Mouse (Mus musculus) heart, embryonic 11.5 days (tissue): ENCODE measurements at regions not wholly inside any gene's neighbourhood (a gene's known extent, or its start where the extent isn't known, plus 50 kb on each side); places are given as distances from the start of the nearest gene placed in this dataset.
"Not testable (repeated sequence)": the region's sequence is repeated elsewhere in the genome, so short reads cannot be mapped to it uniquely, and the experiment has no call there.

Experiments used
- ATAC-seq: fragments of 200-750 bp; cut with Nextera tagmentation; replicated peaks from 2 replicates; pipeline ENCODE4 v1.8.0; 2017; ENCODE audit warnings: moderate library complexity; ENCODE audit not compliant: insufficient number of reproducible peaks, low FRiP score, low TSS enrichment
- H3K27ac ChIP-seq: fragments of 300-500 bp; sonication (generic); 2 replicates; pipeline ENCODE4 v1.5.1; 2014; ENCODE audit warnings: mild to moderate bottlenecking, low read depth, low read length
- H3K27me3 ChIP-seq: fragments of 300-500 bp; sonication (generic); 2 replicates; pipeline ENCODE4 v1.6.1; 2014; ENCODE audit warnings: mild to moderate bottlenecking, low read length, mixed read lengths; ENCODE audit not compliant: control insufficient read depth, insufficient read depth
- H3K36me3 ChIP-seq: fragments of 300-500 bp; sonication (generic); 2 replicates; pipeline ENCODE4 v1.6.1; 2014; ENCODE audit warnings: mild to moderate bottlenecking, low read length, moderate library complexity, mixed read lengths; ENCODE audit not compliant: control insufficient read depth, insufficient read depth
- H3K4me1 ChIP-seq: fragments of 300-500 bp; sonication (generic); 2 replicates; pipeline ENCODE4 v1.6.1; 2014; ENCODE audit warnings: low read length; ENCODE audit not compliant: control insufficient read depth, insufficient read depth
- H3K4me2 ChIP-seq: fragments of 300-500 bp; sonication (generic); 2 replicates; pipeline ENCODE4 v1.6.1; 2014; ENCODE audit warnings: mild to moderate bottlenecking, moderate library complexity
- H3K4me3 ChIP-seq: fragments of 300-500 bp; sonication (generic); 2 replicates; pipeline ENCODE4 v1.5.1; 2014; ENCODE audit warnings: low read depth, low read length
- H3K9ac ChIP-seq: fragments of 300-500 bp; sonication (generic); 2 replicates; pipeline ENCODE4 v1.6.1; 2014; ENCODE audit warnings: mild to moderate bottlenecking, low read depth, low read length, moderate library complexity
- H3K9me3 ChIP-seq: fragments of 300-500 bp; sonication (generic); replicated peaks from 2 replicates; pipeline ENCODE4 v1.6.1; 2016; ENCODE audit warnings: low read length; ENCODE audit not compliant: control insufficient read depth
- WGBS: fragments of 180-500 bp; shearing (Covaris S2); extraction: QIAGEN DNeasy Blood & Tissue Kit; methylation state at CpG from one replicate; pipeline ENCODE4 v1.1.7; 2014; ENCODE audit not compliant: insufficient replicate concordance; 5-methylcytosine and 5-hydroxymethylcytosine counted together

- not testable (repeated sequence) for H3K27ac ChIP-seq, H3K9me3 ChIP-seq, H3K36me3 ChIP-seq, H3K27me3 ChIP-seq, H3K4me1 ChIP-seq, H3K9ac ChIP-seq
- under 1% methylated on average over 20 of the region's 52 CpGs for WGBS
- Histone ChIP-seq H3K4me2 (peak overlapping the region; percentile 29), H3K4me3 (0 out of 2 replicates have a peak overlapping the region, but pooled peaks have one; percentile 18)
- ATAC-seq: peak; percentile 40
Measured at GRCm38 (mm10) chr17:6489926-6490564, 60.1 kb downstream of the Dynlt1b start.

GRCm38 (mm10) chr17:6490565-6490935, 60.6 kb downstream of the Dynlt1b start:
- not testable (repeated sequence) for H3K4me1 ChIP-seq, H3K27ac ChIP-seq, ATAC-seq, H3K9ac ChIP-seq, H3K36me3 ChIP-seq, H3K9me3 ChIP-seq, H3K27me3 ChIP-seq, H3K4me2 ChIP-seq, H3K4me3 ChIP-seq
- no CpG with 5 or more reads among the region's 15 CpGs for WGBS

- not testable (repeated sequence) for H3K36me3 ChIP-seq, H3K27me3 ChIP-seq, H3K4me1 ChIP-seq, ATAC-seq, H3K9me3 ChIP-seq, H3K9ac ChIP-seq, H3K27ac ChIP-seq, H3K4me3 ChIP-seq
- peak overlapping the region; percentile 42; the same call in 1 of the 2 replicates for H3K4me2 ChIP-seq
- WGBS: 24% methylated on average over 19 of the region's 19 CpGs
Measured at GRCm38 (mm10) chr17:6492501-6492900, 62.6 kb downstream of the Dynlt1b start.

- H3K27me3 ChIP-seq, ATAC-seq, H3K36me3 ChIP-seq, H3K4me1 ChIP-seq, H3K9me3 ChIP-seq, H3K9ac ChIP-seq, H3K27ac ChIP-seq, H3K4me3 ChIP-seq: not testable (repeated sequence)
- 0 out of 2 replicates have a peak overlapping the region, but pooled peaks have one; percentile 40 for H3K4me2 ChIP-seq
- WGBS: 32% methylated on average over 22 of the region's 23 CpGs
Measured at GRCm38 (mm10) chr17:6492950-6493349, 63.0 kb downstream of the Dynlt1b start.

GRCm38 (mm10) chr17:6496491-6496890, 66.6 kb downstream of the Dynlt1b start:
- H3K27me3 ChIP-seq, H3K27ac ChIP-seq, H3K4me3 ChIP-seq, ATAC-seq, H3K4me2 ChIP-seq, H3K9me3 ChIP-seq, H3K9ac ChIP-seq, H3K4me1 ChIP-seq, H3K36me3 ChIP-seq: not testable (repeated sequence)
- 88% methylated on average over 9 of the region's 9 CpGs for WGBS

- not testable (repeated sequence) for H3K4me1 ChIP-seq, H3K9ac ChIP-seq, ATAC-seq, H3K27ac ChIP-seq, H3K27me3 ChIP-seq, H3K4me2 ChIP-seq, H3K36me3 ChIP-seq, H3K4me3 ChIP-seq, H3K9me3 ChIP-seq
- 82% methylated on average over 3 of the region's 6 CpGs for WGBS
Measured at GRCm38 (mm10) chr17:6502676-6503075, 72.8 kb downstream of the Dynlt1b start.

- not testable (repeated sequence) for H3K27ac ChIP-seq, H3K4me1 ChIP-seq, H3K9me3 ChIP-seq, H3K9ac ChIP-seq, ATAC-seq, H3K27me3 ChIP-seq, H3K36me3 ChIP-seq, H3K4me2 ChIP-seq, H3K4me3 ChIP-seq
- 79% methylated on average over 6 of the region's 6 CpGs for WGBS
Measured at GRCm38 (mm10) chr17:6505896-6506295, 76.0 kb downstream of the Dynlt1b start.

- not testable (repeated sequence) for H3K9me3 ChIP-seq, H3K27me3 ChIP-seq, H3K27ac ChIP-seq, H3K4me3 ChIP-seq, H3K4me1 ChIP-seq, H3K4me2 ChIP-seq, ATAC-seq, H3K36me3 ChIP-seq, H3K9ac ChIP-seq
- 84% methylated on average over 5 of the region's 8 CpGs for WGBS
Measured at GRCm38 (mm10) chr17:6515128-6515527, 85.2 kb downstream of the Dynlt1b start.

GRCm38 (mm10) chr17:6519107-6519506, 82.4 kb upstream of the Dynlt1c start:
- H3K9ac ChIP-seq, H3K27me3 ChIP-seq, ATAC-seq, H3K36me3 ChIP-seq, H3K4me2 ChIP-seq, H3K4me3 ChIP-seq, H3K9me3 ChIP-seq, H3K4me1 ChIP-seq, H3K27ac ChIP-seq: not testable (repeated sequence)
- WGBS: 64% methylated on average over 5 of the region's 6 CpGs
